Mouse (Mus musculus): ENCODE measurements around the gene Rab30. TPM values are rescaled to one million over a fixed set of nuclear protein-coding genes. Genes with fewer than 3 reads are reported as not detected.
"Not testable (repeated sequence)": the region's sequence is repeated elsewhere in the genome, so short reads cannot be mapped to it uniquely, and the experiment has no call there.

Rab30 gene
- polyA plus RNA-seq, 1 experiment from 2014 or later, result 422 TPM

GRCm38 (mm10) chr7:92758067-92758466 is 16.7 kb downstream of the Rab30 start:
- ATAC-seq, result peak; percentile 95
- Histone ChIP-seq H3K9me3 (ENCODE audit: control insufficient read depth) (no peaks in the 10 kb centered on the region), H3K36me3 (ENCODE audit: control insufficient read depth, insufficient read depth) (0 out of 2 replicates have a peak, but pooled peaks cover 6% of the 10 kb centered on the region), H3K4me1 (replicated peaks; ENCODE audit: control insufficient read depth, insufficient read depth, low read length) (no peaks in the 10 kb centered on the region), H3K27ac (ENCODE audit: low read depth, low read length) (peak overlapping the region; percentile 75; the same call in 1 of the 2 replicates), H3K27me3 (replicated peaks; ENCODE audit: control insufficient read depth, insufficient read depth, low read length) (no peaks in the 10 kb centered on the region), H3K4me2 (replicated peaks; ENCODE audit: low read depth) (no peak overlapping the region), H3K4me3 (ENCODE audit: low read depth, low read length) (no peak overlapping the region), H3K9ac (ENCODE audit: low read depth, low read length) (no peak overlapping the region)
- 32% methylated on average over 5 of the region's 5 CpGs for WGBS
- no peak for TF ChIP-seq CTCF (IDR thresholded peaks at IDR 0.05; ENCODE audit: low read depth)

- H3K4me1 ChIP-seq (replicated peaks; ENCODE audit: control insufficient read depth, insufficient read depth, low read length), result no peaks in the 10 kb centered on the region
- no peak overlapping the region for H3K27ac ChIP-seq (ENCODE audit: low read depth, low read length)
- no peak overlapping the region for H3K4me2 ChIP-seq (replicated peaks; ENCODE audit: low read depth)
- no peaks in the 10 kb centered on the region for H3K9me3 ChIP-seq (ENCODE audit: control insufficient read depth)
- H3K36me3 ChIP-seq (ENCODE audit: control insufficient read depth, insufficient read depth), result 0 out of 2 replicates have a peak, but pooled peaks cover 6% of the 10 kb centered on the region
- no peaks in the 10 kb centered on the region for H3K27me3 ChIP-seq (replicated peaks; ENCODE audit: control insufficient read depth, insufficient read depth, low read length)
- no peak for ATAC-seq
- no peak for TF ChIP-seq CTCF (IDR thresholded peaks at IDR 0.05; ENCODE audit: low read depth)
- no peak overlapping the region for H3K4me3 ChIP-seq (ENCODE audit: low read depth, low read length)
- H3K9ac ChIP-seq (ENCODE audit: low read depth, low read length), result no peak overlapping the region
- 82% methylated on average over 6 of the region's 6 CpGs for WGBS
These were observed 19.2 kb downstream of the Rab30 start for GRCm38 (mm10) chr7:92760651-92761050.

- no peaks in the 10 kb centered on the region for H3K4me1 ChIP-seq (replicated peaks; ENCODE audit: control insufficient read depth, insufficient read depth, low read length)
- WGBS, result 81% methylated on average over 9 of the region's 9 CpGs
- no peak for TF ChIP-seq CTCF (IDR thresholded peaks at IDR 0.05; ENCODE audit: low read depth)
- H3K9me3 ChIP-seq (ENCODE audit: control insufficient read depth), result no peaks in the 10 kb centered on the region
- no peak overlapping the region for H3K27ac ChIP-seq (ENCODE audit: low read depth, low read length)
- ATAC-seq, result no peak
- H3K27me3 ChIP-seq (replicated peaks; ENCODE audit: control insufficient read depth, insufficient read depth, low read length), result no peaks in the 10 kb centered on the region
- 0 out of 2 replicates have a peak, but pooled peaks cover 6% of the 10 kb centered on the region for H3K36me3 ChIP-seq (ENCODE audit: control insufficient read depth, insufficient read depth)
- no peak overlapping the region for H3K4me2 ChIP-seq (replicated peaks; ENCODE audit: low read depth)
- no peak overlapping the region for H3K4me3 ChIP-seq (ENCODE audit: low read depth, low read length)
- no peak overlapping the region for H3K9ac ChIP-seq (ENCODE audit: low read depth, low read length)
These were observed 19.8 kb downstream of the Rab30 start for GRCm38 (mm10) chr7:92761161-92761560.

- 45% methylated on average over 9 of the region's 9 CpGs for WGBS
- Histone ChIP-seq H3K9ac (ENCODE audit: low read depth, low read length) (no peak overlapping the region), H3K4me2 (replicated peaks; ENCODE audit: low read depth) (no peak overlapping the region), H3K36me3 (ENCODE audit: control insufficient read depth, insufficient read depth) (0 out of 2 replicates have a peak, but pooled peaks cover 6% of the 10 kb centered on the region), H3K4me1 (replicated peaks; ENCODE audit: control insufficient read depth, insufficient read depth, low read length) (peaks cover 5% of the 10 kb centered on the region), H3K27ac (ENCODE audit: low read depth, low read length) (no peak overlapping the region), H3K4me3 (ENCODE audit: low read depth, low read length) (no peak overlapping the region), H3K9me3 (ENCODE audit: control insufficient read depth) (no peaks in the 10 kb centered on the region), H3K27me3 (replicated peaks; ENCODE audit: control insufficient read depth, insufficient read depth, low read length) (no peaks in the 10 kb centered on the region)
- no peak for ATAC-seq
- TF ChIP-seq CTCF (IDR thresholded peaks at IDR 0.05; ENCODE audit: low read depth), result no peak
These were observed 24.0 kb downstream of the Rab30 start for GRCm38 (mm10) chr7:92765426-92765825.

- no peak for ATAC-seq
- Histone ChIP-seq H3K9me3 (ENCODE audit: control insufficient read depth) (no peaks in the 10 kb centered on the region), H3K9ac (ENCODE audit: low read depth, low read length) (no peak overlapping the region), H3K4me1 (replicated peaks; ENCODE audit: control insufficient read depth, insufficient read depth, low read length) (peaks cover 5% of the 10 kb centered on the region), H3K4me3 (ENCODE audit: low read depth, low read length) (no peak overlapping the region), H3K27me3 (replicated peaks; ENCODE audit: control insufficient read depth, insufficient read depth, low read length) (no peaks in the 10 kb centered on the region), H3K4me2 (replicated peaks; ENCODE audit: low read depth) (no peak overlapping the region), H3K27ac (ENCODE audit: low read depth, low read length) (no peak overlapping the region), H3K36me3 (ENCODE audit: control insufficient read depth, insufficient read depth) (0 out of 2 replicates have a peak, but pooled peaks cover 1% of the 10 kb centered on the region)
- 56% methylated on average over 9 of the region's 9 CpGs for WGBS
- no peak for TF ChIP-seq CTCF (IDR thresholded peaks at IDR 0.05; ENCODE audit: low read depth)
These were observed 25.0 kb downstream of the Rab30 start for GRCm38 (mm10) chr7:92766096-92767090.

- not testable (repeated sequence) for H3K4me1 ChIP-seq (replicated peaks; ENCODE audit: control insufficient read depth, insufficient read depth, low read length); ATAC-seq; H3K36me3 ChIP-seq (ENCODE audit: control insufficient read depth, insufficient read depth); H3K27ac ChIP-seq (ENCODE audit: low read depth, low read length); H3K27me3 ChIP-seq (replicated peaks; ENCODE audit: control insufficient read depth, insufficient read depth, low read length); H3K4me2 ChIP-seq (replicated peaks; ENCODE audit: low read depth); H3K9ac ChIP-seq (ENCODE audit: low read depth, low read length); H3K9me3 ChIP-seq (ENCODE audit: control insufficient read depth); H3K4me3 ChIP-seq (ENCODE audit: low read depth, low read length)
- WGBS, result 92% methylated on average over 12 of the region's 12 CpGs
These were observed 26.7 kb downstream of the Rab30 start for GRCm38 (mm10) chr7:92768116-92768515.
